Mouse (Mus musculus): ENCODE data around the gene Srpk2.

DNA sequence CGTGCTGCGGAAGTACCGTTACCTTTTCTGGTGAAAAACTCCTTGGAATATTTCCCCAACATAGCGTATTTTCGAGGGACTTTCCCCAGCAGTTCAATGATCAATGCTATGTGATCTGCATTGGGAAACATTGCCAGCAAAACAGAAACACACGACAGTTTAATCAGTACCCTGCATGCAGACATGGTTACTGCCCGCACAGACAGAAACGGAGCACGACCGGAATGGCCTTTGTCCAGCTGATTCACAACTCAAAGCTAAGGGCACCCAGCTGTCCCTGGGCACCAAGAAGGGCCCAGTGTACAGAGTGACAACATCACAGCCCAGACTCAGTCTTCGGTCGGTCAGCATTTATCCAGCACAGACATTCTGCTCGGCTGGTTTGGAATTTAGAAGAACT is 170.9 kb downstream of the Srpk2 start:
- TF ChIP-seq EP300 (optimal IDR thresholded peaks at IDR 0.05) (no peak), CTCF (IDR thresholded peaks at IDR 0.05; ENCODE audit: low read depth) (no peak)
